Mouse (Mus musculus) cerebellum, adult 2 months (tissue): ENCODE results near the gene Ttc38.

Experiments used
- CTCF ChIP-seq: fragments of 200-500 bp; IDR thresholded peaks from 2 replicates; pipeline ENCODE4 v1.5.1; 2011; ENCODE audit warnings: low read depth, mild to moderate bottlenecking, control low read depth, low read length, moderate library complexity, borderline replicate concordance; ENCODE audit not compliant: insufficient read depth
- POLR2A ChIP-seq: fragments of 200-500 bp; IDR thresholded peaks from 2 replicates; pipeline ENCODE4 v1.6.1; 2011; ENCODE audit warnings: low read length, control low read depth, borderline replicate concordance; ENCODE audit not compliant: insufficient read depth

GRCm38 (mm10) chr15:85821203-85822010 is 10.7 kb upstream of the Ttc38 start, which contains the start of gene Pkdrej:
- TF ChIP-seq CTCF = no peak
- no peak for TF ChIP-seq POLR2A
